20 mouse cellular contexts compared by ENCODE assay signal in the genomic region with DNA sequence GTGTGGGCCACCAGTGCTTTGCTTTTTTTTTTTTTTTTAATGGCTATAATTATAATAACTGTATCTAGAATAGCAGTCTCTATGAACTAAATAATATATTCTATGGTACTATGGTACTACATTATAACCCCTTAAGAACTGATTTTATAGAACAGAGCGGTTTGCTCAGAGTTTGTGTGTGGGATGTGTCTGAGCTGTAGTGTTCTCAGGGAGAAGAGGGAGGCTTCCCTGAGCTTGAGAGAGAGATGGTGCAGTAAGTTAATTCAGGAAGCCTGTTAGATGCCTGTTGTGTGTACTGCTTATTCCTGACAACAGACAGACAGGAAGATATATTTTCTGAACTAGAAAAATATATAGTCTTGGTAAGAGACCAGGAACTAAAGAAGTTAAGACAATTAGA. TPM values are rescaled to one million over a fixed set of nuclear protein-coding genes. Genes with fewer than 3 reads are reported as not detected.
A peak's percentile ranks its signal among the peaks of the same experiment; 100 is the strongest.
DNase-seq lines count a peak whose midpoint lies in the region; ATAC-seq and TF ChIP-seq lines count a peak whose summit lies in the region.
"Had no signal": no experiment of that assay in that cellular context is flagged by ENCODE, and none has a peak within 500 bp of the region (broad histone marks: within the 10 kb centered on the region; RNA-seq: fewer than 3 reads in every experiment).

No protein-coding gene starts in this region.

- ATAC-seq in frontal cortex, adult (ENCODE audit: low TSS enrichment): peak; percentile 93
- no peak for ATAC-seq in hindbrain, embryonic 13.5 days (ENCODE audit: low FRiP score)
- ATAC-seq in lung, postnatal 0 days: no peak
- ATAC-seq: forebrain, embryonic 15.5 days had no signal

- 98% methylated on average over 1 of the region's 1 CpGs for WGBS in hindbrain, embryonic 10.5 days
- WGBS in hindbrain, embryonic 13.5 days: 100% methylated on average over 1 of the region's 1 CpGs
- WGBS in lung, postnatal 0 days: 88% methylated on average over 1 of the region's 1 CpGs

- no peak for TF ChIP-seq EP300 in lung, postnatal 0 days (IDR thresholded peaks at IDR 0.05)

- H3K4me1 ChIP-seq in hindbrain, embryonic 10.5 days (replicated peaks): peaks cover 60% of the 10 kb centered on the region
- H3K4me1 ChIP-seq in hindbrain, embryonic 13.5 days (replicated peaks): peaks cover 13% of the 10 kb centered on the region
- no peaks in the 10 kb centered on the region for H3K4me1 ChIP-seq in lung, postnatal 0 days (ENCODE audit: insufficient read depth, low read depth, low read length)

- no peak for TF ChIP-seq CTCF in lung, postnatal 0 days (IDR thresholded peaks at IDR 0.05)

- H3K4me3 ChIP-seq in hindbrain, embryonic 10.5 days: no peak overlapping the region
- no peak overlapping the region for H3K4me3 ChIP-seq in hindbrain, embryonic 13.5 days
- no peak overlapping the region for H3K4me3 ChIP-seq in lung, postnatal 0 days (ENCODE audit: low read depth, low read length)
- H3K4me3 ChIP-seq: forebrain, embryonic 13.5 days; forebrain, embryonic 15.5 days had no signal

- H3K9ac ChIP-seq in hindbrain, embryonic 13.5 days: no peak overlapping the region
- no peak overlapping the region for H3K9ac ChIP-seq in lung, postnatal 0 days (replicated peaks; ENCODE audit: low read depth)
- H3K9ac ChIP-seq: forebrain, embryonic 13.5 days; forebrain, embryonic 15.5 days; forebrain, postnatal 0 days had no signal

- H3K4me2 ChIP-seq in hindbrain, embryonic 13.5 days: no peak overlapping the region
- no peak overlapping the region for H3K4me2 ChIP-seq in lung, postnatal 0 days (replicated peaks; ENCODE audit: low read depth, low read length)
- H3K4me2 ChIP-seq: forebrain, embryonic 15.5 days had no signal

- intact Hi-C loops in left cerebral cortex, postnatal 25 days (cut with DNase I): no loop called here

- peaks cover 55% of the 10 kb centered on the region for H3K36me3 ChIP-seq in hindbrain, embryonic 10.5 days
- no peaks in the 10 kb centered on the region for H3K36me3 ChIP-seq in hindbrain, embryonic 13.5 days
- H3K36me3 ChIP-seq in lung, postnatal 0 days (ENCODE audit: insufficient read depth, low read length): no peaks in the 10 kb centered on the region
- H3K36me3 ChIP-seq: forebrain, embryonic 15.5 days had no signal

- peak overlapping the region; percentile 62; the same call in 1 of the 2 replicates for H3K27ac ChIP-seq in hindbrain, embryonic 10.5 days
- no peak overlapping the region for H3K27ac ChIP-seq in hindbrain, embryonic 13.5 days
- no peak overlapping the region for H3K27ac ChIP-seq in lung, postnatal 0 days (ENCODE audit: low read length)
- H3K27ac ChIP-seq: forebrain, embryonic 13.5 days; forebrain, embryonic 15.5 days had no signal

- no peaks in the 10 kb centered on the region for H3K27me3 ChIP-seq in hindbrain, embryonic 10.5 days (ENCODE audit: insufficient read depth, poor library complexity, severe bottlenecking)
- no peaks in the 10 kb centered on the region for H3K27me3 ChIP-seq in hindbrain, embryonic 13.5 days
- H3K27me3 ChIP-seq in lung, postnatal 0 days (replicated peaks; ENCODE audit: insufficient read depth, low read length): no peaks in the 10 kb centered on the region
- H3K27me3 ChIP-seq: forebrain, embryonic 13.5 days; forebrain, embryonic 15.5 days had no signal

- H3K9me3 ChIP-seq in hindbrain, embryonic 10.5 days: no peaks in the 10 kb centered on the region
- H3K9me3 ChIP-seq in hindbrain, embryonic 13.5 days: no peaks in the 10 kb centered on the region
- no peaks in the 10 kb centered on the region for H3K9me3 ChIP-seq in lung, postnatal 0 days (ENCODE audit: low read length)
- H3K9me3 ChIP-seq: forebrain, embryonic 13.5 days; forebrain, embryonic 15.5 days had no signal

- no peak for DNase-seq in frontal cortex, postnatal 10 days (ENCODE audit: low spot score in 2 of 2)
- DNase-seq in hindbrain, embryonic 10.5 days (ENCODE audit: low spot score): no peak
- peak; percentile 6 to 65 for DNase-seq in left cerebral cortex, postnatal 25 days (ENCODE audit: low spot score in 2 of 2)
- DNase-seq in left cerebral cortex, adult 11 months (ENCODE audit: low spot score): no peak
- DNase-seq in brain, adult 2 months (ENCODE audit: low read depth, low spot score): peak; percentile 65
- no peak for DNase-seq in lung, postnatal 0 days (ENCODE audit: low spot score)
- DNase-seq: adrenal gland, adult 2 months; adrenal gland, postnatal 10 days; adrenal gland, postnatal 25 days; cerebellum, adult 11-12 months; cerebellum, adult 2 months; cerebellum, adult 9-10 months; cerebellum, postnatal 10 days; cerebellum, postnatal 25 days; forebrain, postnatal 0 days had no signal

RNA-seq across cellular contexts. Expression of gene Prtg, which starts 28.3 kb away (rescaled TPM):
- polyA plus RNA-seq in hindbrain, embryonic 10.5 days (2016; fragmentation: Nextera tagmentation; extraction: Ambion mirVana): 7.6 and 19.9 TPM in 2 replicates
- polyA plus RNA-seq in hindbrain, embryonic 13.5 days (2015; fragmentation: Nextera tagmentation; extraction: Ambion mirVana): 0.72 and 0.74 TPM in 2 replicates
- 1 to 10 TPM; 1.1 to 1.7 TPM for total RNA-seq in left cerebral cortex, postnatal 25 days (2021)
- polyA plus RNA-seq in lung, postnatal 0 days (2015; fragmentation: Nextera tagmentation; extraction: Ambion mirVana): 0.04 and 0.10 TPM in 2 replicates
- total RNA-seq: MEL had no signal

Comparison
In these comparisons a context has a peak if more than half of its experiments do, and no peak if none do; other contexts are left out.
1. DNase-seq: peak in left cerebral cortex, postnatal 25 days (2 of 2) and brain, adult 2 months (single experiment); none in frontal cortex, postnatal 10 days (0 of 2), hindbrain, embryonic 10.5 days (single experiment), left cerebral cortex, adult 11 months (single experiment) and lung, postnatal 0 days (single experiment).